Mouse (Mus musculus): ENCODE measurements around the gene Fbxo30.
"Not testable (repeated sequence)": the region's sequence is repeated elsewhere in the genome, so short reads cannot be mapped to it uniquely, and the experiment has no call there.

Gene Fbxo30

DNA sequence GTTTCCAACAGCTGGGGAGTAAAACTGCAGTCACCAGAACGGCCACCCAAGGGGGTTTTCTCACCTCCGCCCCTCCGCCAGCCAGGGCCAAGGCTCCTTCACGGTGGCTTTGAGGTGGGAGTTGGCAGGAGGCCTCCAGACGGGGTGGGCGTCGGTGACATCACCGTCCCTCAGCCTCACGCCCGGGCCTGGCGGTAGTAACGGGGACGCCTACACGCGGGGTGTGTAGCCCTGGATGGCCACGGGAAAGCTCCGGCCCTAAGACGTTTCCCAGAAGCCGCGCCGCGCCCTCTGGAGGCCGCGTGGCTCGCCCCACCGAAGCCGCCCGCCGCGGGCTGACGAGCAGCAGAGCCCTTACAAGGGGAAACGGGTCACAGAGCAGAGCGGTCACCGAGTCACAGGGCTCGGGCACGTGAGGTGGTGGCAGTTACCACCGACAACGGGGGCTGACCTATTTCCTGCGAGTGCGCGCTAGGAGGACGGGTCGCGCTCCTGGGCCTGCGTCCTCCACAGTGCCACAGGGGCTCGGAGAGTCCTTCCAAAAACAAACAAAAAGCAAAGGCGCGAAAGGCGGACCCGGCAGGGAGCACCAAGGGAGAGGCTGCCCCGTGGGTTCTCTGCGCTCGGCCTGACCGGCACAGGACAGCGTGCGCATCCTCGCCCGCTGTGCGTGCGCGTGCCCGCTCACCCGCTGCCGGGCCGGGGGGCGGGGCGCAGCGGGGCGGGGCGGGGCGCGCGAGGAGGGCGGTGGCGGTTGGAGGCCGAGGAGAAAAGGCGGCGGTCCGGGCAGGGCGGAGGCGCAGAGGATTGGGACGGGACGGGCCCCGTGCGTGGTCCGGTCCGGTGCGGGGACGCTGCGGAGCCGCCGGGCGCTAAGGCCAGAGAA lies at the start of gene Fbxo30:
Gene Fbxo30 (plus strand): TSS at position 753 of the 886 bp plus-strand sequence.
- in situ Hi-C loops (cut with MboI; ENCODE audit: low pct_unique_long_range_greater_than_20kb in 1 of 2, low sequenced_read_pairs in 2 of 2, unreplicated experiment in 1 of 2) = no loop called here

DNA sequence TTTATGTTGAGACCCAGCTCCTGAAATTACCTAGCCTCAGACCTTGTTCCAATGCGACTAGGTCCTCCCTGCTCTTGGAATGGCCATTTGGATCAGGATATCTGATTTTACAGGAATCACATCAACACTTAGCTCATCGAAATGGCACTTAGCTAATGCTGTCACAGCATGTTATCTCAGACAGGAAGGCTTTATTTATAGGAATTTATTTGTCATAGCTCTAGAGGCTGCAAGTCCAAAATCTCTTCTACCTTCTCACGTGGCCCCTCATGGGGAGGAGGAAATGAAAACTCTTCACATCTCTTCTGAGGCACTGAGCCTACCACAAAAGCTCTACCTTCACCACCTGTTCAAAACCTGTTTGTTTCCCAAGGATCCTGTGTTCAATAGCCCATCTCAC lies 47.9 kb upstream of the Fbxo30 start:
- in situ Hi-C loops (cut with MboI; ENCODE audit: low pct_unique_long_range_greater_than_20kb in 1 of 2, low sequenced_read_pairs in 2 of 2, unreplicated experiment in 1 of 2) = no loop called here

DNA sequence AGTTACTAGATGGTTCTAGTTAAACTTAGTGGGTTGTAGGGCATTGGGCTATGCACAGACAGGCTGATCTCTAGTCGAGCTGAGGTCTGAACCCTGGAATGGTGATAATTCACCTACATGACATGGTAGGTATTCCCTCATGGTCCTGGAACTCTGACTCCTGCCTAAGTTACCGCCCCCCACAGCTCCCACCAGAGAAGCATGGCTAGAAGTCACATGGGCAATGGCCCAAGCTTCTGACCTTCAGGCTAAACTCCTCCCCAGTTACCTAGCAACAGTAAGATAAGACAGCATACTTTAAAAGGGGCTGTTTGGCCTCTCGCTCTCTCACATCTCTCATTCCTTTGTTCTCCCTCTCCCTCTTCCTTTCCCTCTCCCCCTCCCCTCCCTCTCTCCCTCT lies 38.1 kb upstream of the Fbxo30 start:
- in situ Hi-C loops (cut with MboI; ENCODE audit: low pct_unique_long_range_greater_than_20kb in 1 of 2, low sequenced_read_pairs in 2 of 2, unreplicated experiment in 1 of 2) = not testable (repeated sequence)

DNA sequence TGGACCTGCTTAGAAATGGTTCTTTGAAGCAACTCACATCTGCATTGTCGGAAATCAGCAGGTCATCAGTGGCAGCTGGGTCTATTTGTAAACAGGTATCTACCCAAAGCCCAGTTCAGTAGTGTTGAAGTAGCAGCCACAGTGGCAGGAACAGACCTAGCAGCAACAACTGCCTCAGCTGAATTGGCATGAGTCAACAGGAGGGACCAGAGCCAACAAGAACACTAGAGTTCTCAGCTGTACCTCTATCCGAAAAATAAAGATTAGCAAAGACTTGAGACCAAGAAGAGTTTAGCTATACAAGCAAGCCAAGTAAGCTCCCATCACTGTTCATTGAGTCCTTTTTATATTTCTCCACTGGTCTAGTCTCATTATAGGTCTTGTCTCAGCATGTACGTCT lies 32.9 kb upstream of the Fbxo30 start:
- in situ Hi-C loops (cut with MboI; ENCODE audit: low pct_unique_long_range_greater_than_20kb in 1 of 2, low sequenced_read_pairs in 2 of 2, unreplicated experiment in 1 of 2) = no loop called here

DNA sequence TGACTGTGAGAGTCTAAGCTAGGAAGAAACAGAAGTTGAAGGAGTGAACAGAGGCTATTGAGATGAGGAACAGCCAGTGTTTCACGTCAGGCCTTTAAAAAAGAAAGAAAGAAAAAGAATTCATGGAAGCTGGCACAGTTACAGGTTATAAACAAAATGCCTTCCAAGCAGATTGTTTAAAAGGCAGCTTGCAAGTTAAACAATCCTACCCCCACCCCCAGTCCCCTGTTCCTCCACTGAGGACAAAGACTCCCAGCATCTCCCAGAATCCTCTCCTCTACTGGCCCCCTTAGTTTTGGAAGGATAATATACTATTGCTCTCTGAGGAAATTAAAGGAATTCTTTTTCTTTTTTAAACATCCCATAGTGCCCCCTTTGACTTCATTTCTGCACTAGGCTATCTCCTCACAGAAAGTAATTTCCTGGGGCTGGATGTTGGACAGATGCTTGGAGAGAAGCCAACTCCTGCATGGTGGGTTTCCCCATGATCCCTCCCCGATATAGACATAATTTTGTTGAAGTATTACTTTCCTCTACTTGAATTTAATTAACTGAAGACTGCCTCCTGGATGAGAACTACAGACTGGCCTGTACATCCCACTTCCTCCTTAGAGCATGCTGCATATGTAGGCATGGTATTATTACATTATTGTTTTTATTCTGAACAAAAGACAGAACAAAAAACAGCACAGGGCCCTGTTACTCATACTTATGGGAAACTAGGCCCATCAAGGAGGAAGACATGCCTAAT lies 30.7 kb upstream of the Fbxo30 start:
- in situ Hi-C loops (cut with MboI; ENCODE audit: low pct_unique_long_range_greater_than_20kb in 1 of 2, low sequenced_read_pairs in 2 of 2, unreplicated experiment in 1 of 2) = no loop called here

DNA sequence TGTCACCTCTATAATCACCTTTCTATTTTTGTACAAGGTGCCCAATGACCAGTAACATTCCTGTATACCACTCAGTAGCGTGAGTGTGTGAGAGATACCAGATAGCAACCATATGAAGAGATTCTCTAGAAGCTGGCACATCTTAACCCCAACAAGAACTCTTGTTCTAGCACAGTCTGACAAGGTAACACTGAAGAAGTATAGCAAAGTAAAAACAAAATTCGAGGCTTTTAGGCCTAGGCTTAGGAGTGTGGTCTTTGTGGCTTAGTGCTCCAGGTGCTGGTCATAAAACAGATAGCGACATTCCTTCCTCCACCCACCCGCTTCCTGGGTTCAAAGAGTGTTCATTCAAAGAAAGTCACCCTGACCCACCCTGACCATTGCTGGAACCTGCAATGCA lies 27.5 kb upstream of the Fbxo30 start:
- in situ Hi-C loops (cut with MboI; ENCODE audit: low pct_unique_long_range_greater_than_20kb in 1 of 2, low sequenced_read_pairs in 2 of 2, unreplicated experiment in 1 of 2) = not testable (repeated sequence)

DNA sequence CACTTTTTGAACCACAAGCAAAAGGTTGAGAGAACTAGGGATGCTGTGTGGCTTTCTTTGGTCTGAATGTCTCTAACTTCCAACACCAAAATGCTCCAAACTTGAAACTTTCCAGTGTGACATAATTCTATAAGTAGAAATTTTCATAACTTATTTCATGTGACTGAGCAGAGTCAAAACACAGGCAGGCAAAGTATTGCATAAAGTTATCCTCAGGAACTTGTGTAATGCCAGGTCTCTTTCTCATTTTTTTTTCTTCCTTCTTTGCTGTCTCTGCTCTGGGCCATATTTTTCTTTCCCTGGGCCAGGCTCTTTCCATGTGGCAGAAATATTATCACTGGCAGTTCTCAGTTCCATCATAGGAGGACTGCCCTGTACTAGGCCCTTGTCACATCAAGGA lies 21.0 kb upstream of the Fbxo30 start:
- in situ Hi-C loops (cut with MboI; ENCODE audit: low pct_unique_long_range_greater_than_20kb in 1 of 2, low sequenced_read_pairs in 2 of 2, unreplicated experiment in 1 of 2) = no loop called here

DNA sequence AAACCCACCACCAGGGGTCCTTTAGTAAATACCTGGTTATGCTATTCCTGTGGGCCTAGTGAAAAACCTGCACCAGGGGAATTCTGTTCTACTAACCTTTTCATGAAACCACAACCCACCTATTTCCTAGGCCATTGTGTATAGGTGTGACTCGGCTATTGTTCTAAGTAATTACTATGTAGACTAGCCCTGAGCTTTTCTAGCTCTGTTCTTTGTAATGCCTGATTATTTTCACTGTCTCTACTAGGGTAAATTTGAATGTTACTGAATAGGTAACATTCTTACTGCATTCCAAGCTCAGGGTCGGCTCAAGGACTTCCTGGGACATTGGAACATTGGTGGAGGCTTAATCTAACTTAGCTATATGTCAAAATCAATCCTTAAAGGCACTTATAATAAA lies 18.8 kb upstream of the Fbxo30 start:
- in situ Hi-C loops (cut with MboI; ENCODE audit: low pct_unique_long_range_greater_than_20kb in 1 of 2, low sequenced_read_pairs in 2 of 2, unreplicated experiment in 1 of 2) = not testable (repeated sequence)

DNA sequence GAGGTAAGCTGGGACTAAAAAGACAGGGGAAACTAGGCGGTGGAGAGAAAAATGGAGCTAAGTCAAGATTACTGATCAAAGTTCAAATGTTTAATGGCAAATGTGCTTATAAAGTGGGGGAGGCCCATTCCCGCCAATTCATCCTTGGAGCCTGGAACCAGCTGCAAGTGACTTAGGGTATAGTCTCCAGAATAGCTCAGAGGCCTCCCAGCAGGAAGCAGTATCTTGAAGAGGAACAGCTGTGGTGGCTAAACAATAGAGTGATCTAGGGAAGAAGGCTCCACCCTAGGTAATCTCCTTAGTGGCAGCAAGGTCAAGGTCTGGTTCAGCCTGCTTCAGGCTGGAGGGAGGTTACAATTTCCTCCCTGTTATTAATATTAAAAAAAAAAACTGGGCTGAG lies 17.3 kb upstream of the Fbxo30 start:
- in situ Hi-C loops (cut with MboI; ENCODE audit: low pct_unique_long_range_greater_than_20kb in 1 of 2, low sequenced_read_pairs in 2 of 2, unreplicated experiment in 1 of 2) = not testable (repeated sequence)

DNA sequence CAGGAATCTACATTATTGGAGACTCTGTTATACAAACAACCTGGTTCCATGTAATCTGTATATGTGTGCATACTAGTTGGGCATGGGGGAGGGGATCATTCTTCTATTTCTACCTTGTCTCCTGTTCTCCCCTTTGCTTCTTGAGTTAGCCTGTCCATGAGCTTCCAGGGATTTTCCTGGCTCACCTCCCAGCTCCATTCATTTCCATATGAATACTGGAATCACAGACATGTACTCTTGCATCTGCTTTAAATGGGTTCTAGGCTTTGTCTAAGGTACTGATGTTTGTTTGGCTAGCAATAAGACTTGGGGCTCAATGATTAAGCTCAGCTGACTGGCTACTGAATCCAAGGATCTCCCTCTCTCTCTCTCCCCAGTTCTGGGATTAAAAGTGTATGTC lies 12.0 kb upstream of the Fbxo30 start:
- in situ Hi-C loops (cut with MboI; ENCODE audit: low pct_unique_long_range_greater_than_20kb in 1 of 2, low sequenced_read_pairs in 2 of 2, unreplicated experiment in 1 of 2) = no loop called here

DNA sequence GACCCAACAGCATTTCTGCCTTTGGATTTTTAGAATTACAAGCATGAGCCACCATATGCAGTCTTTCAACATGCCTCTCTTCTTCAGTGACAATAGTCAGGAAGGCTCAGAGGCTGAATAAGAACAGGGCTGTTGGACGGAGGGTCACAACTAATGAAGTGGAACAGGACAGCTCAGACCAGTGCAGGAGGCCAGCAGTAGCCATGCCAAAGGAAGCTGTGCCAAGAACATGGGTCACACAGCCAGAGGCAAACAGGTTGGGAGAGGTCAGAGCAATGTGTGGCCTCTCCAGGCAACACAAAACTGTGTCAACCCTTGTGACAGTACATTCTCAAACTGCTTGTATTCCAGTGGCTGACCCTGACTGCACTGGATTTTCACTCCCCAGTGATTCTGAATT lies 6.7 kb upstream of the Fbxo30 start:
- in situ Hi-C loops (cut with MboI; ENCODE audit: low pct_unique_long_range_greater_than_20kb in 1 of 2, low sequenced_read_pairs in 2 of 2, unreplicated experiment in 1 of 2) = no loop called here

DNA sequence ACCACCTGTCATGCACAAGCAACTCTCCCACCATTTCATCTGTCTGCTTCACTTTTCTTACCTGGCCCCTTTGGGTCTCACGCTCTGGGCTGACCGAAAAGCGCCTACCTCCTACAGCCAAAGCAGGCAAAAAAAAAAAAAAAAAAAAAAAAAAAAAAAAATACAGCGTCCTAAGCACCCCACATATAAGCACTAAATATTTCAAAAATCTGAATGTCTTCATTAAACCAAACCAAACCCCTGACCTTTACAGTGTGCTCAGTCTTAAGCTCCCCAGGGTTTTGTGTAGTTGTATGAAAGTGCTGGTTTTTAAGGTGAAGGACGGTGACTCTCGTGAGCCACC lies 924 bp upstream of the Fbxo30 start:
- in situ Hi-C loops (cut with MboI; ENCODE audit: low pct_unique_long_range_greater_than_20kb in 1 of 2, low sequenced_read_pairs in 2 of 2, unreplicated experiment in 1 of 2) = no loop called here

DNA sequence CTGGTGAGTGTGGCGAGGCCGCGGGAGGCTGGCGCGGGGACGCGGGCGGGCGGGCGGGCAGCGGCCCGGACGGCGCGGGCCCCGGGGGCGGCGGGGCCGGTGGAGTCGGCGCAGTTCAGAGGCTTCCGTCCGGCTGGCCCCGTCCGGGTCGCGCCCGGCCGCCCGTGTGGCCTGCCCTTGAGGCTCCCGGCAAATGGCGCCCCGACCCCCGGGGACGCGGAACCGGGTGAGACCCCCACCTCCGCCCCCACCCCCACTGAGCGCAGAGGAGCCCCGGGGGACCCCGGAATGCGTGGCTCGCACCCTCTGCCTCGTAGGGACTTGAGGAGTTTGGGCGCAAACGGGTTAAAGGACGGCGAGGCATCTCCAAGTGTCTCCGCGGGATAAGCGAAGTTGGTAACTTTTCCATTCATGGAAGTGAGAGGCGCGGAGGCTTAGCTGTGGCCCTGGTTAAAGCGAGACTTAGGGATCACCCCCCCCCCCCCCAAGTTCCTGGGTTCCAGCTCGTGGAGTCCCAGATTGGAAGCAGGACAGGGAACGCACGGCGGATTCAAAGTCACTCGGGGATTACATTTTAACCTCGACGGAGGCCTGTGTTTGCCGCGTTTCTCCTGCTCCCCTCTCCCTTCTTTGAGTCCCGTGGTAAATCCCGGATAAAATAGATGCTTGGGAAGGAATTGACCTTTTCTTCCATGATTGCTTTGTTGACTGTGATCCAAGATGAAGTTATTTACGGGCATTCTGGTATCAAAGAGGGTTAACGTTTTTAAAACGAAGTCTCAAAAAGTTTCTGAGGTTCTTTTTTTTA lies 572 bp downstream of the Fbxo30 start:
- in situ Hi-C loops (cut with MboI; ENCODE audit: low pct_unique_long_range_greater_than_20kb in 1 of 2, low sequenced_read_pairs in 2 of 2, unreplicated experiment in 1 of 2) = no loop called here

DNA sequence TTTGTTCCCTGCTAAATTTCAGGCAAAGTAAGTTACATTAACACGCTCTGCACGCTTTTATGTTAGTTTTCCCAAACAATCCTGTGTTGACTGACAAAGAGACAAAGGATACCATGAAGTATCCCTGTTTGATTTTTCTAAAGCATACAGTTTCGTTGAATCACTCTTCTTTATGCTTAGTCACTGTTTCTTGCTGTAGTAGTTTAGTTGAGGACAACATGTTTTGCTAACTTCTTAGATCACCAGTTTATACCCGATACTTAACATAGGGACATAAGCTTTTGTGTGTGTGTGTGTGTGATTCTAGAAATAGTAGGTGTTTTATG lies 1.1 kb downstream of the Fbxo30 start:
- in situ Hi-C loops (cut with MboI; ENCODE audit: low pct_unique_long_range_greater_than_20kb in 1 of 2, low sequenced_read_pairs in 2 of 2, unreplicated experiment in 1 of 2) = no loop called here

DNA sequence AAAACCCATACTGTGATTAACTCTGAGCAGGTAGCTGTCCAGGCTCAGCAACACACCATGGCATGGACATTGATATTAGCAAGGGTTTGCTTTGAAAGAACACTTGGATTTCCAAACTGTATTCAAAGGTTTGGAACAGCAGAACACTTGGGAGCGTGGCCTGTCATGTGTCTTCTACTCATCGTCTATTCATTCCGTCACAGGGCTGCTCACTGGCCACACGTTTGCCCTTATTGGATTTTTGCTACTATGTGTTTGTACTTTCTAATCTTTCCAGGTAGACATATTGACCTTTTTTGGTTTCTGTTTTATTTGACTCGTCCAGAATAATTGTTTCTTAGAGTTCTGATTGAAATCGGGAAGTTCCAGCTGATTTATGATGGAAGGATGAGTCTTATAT lies 17.3 kb downstream of the Fbxo30 start:
- in situ Hi-C loops (cut with MboI; ENCODE audit: low pct_unique_long_range_greater_than_20kb in 1 of 2, low sequenced_read_pairs in 2 of 2, unreplicated experiment in 1 of 2) = no loop called here

DNA sequence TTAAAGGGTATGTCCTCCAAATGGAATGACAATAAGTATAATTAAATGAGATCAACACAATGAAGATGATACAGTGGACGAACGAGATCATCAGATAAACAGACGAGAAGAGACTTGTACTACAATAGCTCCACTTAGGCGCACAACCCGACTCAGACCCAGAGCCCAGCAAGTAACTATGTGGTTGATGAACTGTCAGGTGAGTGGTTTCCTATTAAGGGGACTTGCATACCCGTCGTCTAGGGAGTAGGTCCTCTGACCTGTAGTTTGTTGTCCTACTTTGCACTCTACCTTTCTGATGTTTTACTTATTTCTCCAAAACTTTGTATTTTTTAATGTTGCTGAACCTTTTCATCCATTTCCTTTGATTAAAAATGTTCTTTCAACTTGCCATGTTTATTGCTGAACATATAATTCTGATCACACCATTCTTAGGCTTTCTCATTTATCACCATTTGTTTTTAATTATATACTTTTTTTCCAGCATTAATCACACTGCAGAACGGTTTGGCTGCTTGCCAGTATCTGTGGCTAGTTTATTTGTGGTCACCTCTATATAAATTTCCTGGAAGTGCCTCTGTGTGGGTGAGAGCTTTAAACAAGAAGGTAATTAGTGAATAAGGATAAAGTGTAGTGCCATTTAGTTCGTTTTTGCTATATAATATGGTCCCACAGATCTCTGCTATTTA lies 24.4 kb downstream of the Fbxo30 start:
- in situ Hi-C loops (cut with MboI; ENCODE audit: low pct_unique_long_range_greater_than_20kb in 1 of 2, low sequenced_read_pairs in 2 of 2, unreplicated experiment in 1 of 2) = no loop called here

DNA sequence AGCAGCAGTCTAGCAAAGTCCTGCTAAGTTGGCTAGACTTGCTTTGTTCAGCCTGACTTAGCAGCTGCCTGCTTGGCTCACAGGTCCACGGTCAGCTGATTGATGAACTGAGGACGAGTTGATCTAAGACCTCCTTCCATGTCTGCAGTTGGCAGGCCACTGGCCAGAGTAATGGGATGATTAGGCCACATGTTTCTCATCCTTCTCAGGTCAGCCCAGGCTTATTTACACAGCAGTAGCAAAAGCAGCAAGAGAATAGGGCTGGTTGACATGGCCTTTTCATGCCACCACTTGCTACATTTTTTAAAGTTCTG lies 24.9 kb downstream of the Fbxo30 start:
- in situ Hi-C loops (cut with MboI; ENCODE audit: low pct_unique_long_range_greater_than_20kb in 1 of 2, low sequenced_read_pairs in 2 of 2, unreplicated experiment in 1 of 2) = no loop called here

DNA sequence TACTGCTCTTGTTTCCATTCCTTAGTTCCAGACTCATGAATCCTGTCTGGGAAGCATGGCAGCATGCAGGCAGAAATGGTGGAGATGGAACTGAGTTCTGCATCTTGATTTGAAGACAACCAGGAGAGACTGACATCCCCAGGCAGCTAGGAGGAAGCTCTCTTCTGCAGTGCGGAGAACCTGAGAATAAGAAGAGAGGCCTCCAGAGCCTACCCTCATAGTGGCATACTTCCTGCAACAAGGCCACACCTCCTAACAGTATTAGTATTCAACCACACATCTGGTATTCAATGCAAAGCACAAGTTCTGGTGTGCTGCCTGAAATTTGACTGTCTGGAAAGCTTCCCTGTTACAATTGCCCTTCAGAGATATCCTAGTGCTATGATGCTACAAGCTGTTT lies 28.7 kb downstream of the Fbxo30 start:
- in situ Hi-C loops (cut with MboI; ENCODE audit: low pct_unique_long_range_greater_than_20kb in 1 of 2, low sequenced_read_pairs in 2 of 2, unreplicated experiment in 1 of 2) = no loop called here

DNA sequence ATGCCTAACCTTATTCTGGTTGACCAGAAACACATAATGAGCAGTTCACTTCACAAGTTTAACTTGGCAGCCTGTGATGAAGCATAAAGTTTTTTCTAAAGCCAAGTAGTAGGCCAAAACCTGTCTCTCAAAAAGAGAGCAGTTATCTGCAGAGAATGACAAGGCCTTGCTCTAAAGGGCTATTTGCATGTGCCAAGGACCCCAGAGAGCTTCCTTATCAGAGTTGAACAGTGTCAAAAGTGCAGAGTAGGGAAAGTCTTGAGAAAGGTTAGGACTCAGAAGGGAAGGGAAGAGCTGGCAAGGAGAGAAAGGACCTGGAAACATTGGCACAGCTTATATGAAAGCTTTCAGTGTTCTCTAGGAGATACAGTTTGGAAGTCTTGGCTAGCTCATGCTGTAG lies 29.4 kb downstream of the Fbxo30 start:
- in situ Hi-C loops (cut with MboI; ENCODE audit: low pct_unique_long_range_greater_than_20kb in 1 of 2, low sequenced_read_pairs in 2 of 2, unreplicated experiment in 1 of 2) = no loop called here
